Mouse (Mus musculus): ENCODE data around the gene B3galt4. TPM values are rescaled to one million over a fixed set of nuclear protein-coding genes. Genes with fewer than 3 reads are reported as not detected.
A peak's percentile ranks its signal among the peaks of the same experiment; 100 is the strongest.
"Not testable (repeated sequence)": the region's sequence is repeated elsewhere in the genome, so short reads cannot be mapped to it uniquely, and the experiment has no call there.

The B3galt4 gene
- total and polyA plus RNA-seq, 2 experiments from 2014 or later: 0.53 to 6.1 TPM

DNA sequence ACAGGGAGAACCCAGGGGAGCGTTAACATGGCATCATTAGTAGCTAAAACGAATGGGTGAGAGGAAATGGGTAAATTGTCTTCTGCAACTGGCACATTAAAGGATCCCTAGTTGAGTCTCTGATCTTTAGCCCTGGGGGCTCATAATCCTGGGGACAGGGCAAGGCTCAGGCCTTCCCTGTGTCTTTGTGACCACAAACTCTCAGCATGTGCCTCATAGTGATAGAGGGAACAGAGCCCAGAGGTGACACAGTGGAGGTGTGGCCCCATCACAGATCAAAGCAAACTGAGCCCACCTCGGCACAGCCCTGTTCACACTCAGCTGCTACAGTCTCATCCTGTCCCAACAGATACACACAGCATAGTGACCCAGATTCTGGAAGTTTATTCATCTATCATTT lies 44.4 kb upstream of the B3galt4 start:
- Histone ChIP-seq H3K27ac (ENCODE audit: low read depth) (no peak overlapping the region), H3K36me3 (replicated peaks; ENCODE audit: control insufficient read depth, insufficient read depth, low read length) (no peaks in the 10 kb centered on the region), H3K4me3 (ENCODE audit: low read depth, low read length) (no peak overlapping the region), H3K4me1 (ENCODE audit: control insufficient read depth, insufficient read depth) (peaks cover 4% of the 10 kb centered on the region; the same call in 1 of the 2 replicates), H3K27me3 (ENCODE audit: control insufficient read depth, insufficient read depth, low read length) (no peaks in the 10 kb centered on the region), H3K9me3 (replicated peaks; ENCODE audit: control insufficient read depth, low read length) (no peaks in the 10 kb centered on the region), H3K9ac (replicated peaks; ENCODE audit: low read depth, low read length) (no peak overlapping the region), H3K4me2 (ENCODE audit: low read depth, low read length) (no peak overlapping the region)
- no peak for DNase-seq (ENCODE audit: low spot score)
- 38% methylated on average over 3 of the region's 3 CpGs for WGBS
- no peak for ATAC-seq (ENCODE audit: insufficient read depth, low read depth)
- no peak for TF ChIP-seq EP300 (IDR thresholded peaks at IDR 0.05; ENCODE audit: low read depth)
- no peak for TF ChIP-seq CTCF (IDR thresholded peaks at IDR 0.05; ENCODE audit: low read depth)

DNA sequence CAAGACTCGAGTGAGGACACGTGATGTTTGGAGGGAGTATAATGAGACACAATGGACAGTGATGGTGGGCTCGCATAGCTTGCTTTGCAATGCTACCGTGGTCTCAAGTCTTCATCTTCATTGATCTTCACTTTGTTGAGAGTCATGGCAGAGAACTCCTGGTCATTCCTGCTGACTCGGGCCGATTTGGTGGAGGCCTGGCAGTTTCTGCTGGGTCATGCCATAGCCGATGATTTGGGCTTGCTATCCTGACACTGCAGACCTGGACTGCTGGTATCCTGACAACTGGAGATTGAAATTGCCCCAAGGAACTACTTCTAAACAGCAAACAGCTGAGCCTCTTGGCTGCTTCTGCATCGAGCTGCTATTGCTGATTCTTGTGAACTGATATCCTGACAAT lies 43.7 kb upstream of the B3galt4 start:
- Histone ChIP-seq H3K4me3 (ENCODE audit: low read depth, low read length) (no peak overlapping the region), H3K27ac (ENCODE audit: low read depth) (no peak overlapping the region), H3K4me1 (ENCODE audit: control insufficient read depth, insufficient read depth) (peaks cover 4% of the 10 kb centered on the region; the same call in 1 of the 2 replicates), H3K4me2 (ENCODE audit: low read depth, low read length) (no peak overlapping the region), H3K9me3 (replicated peaks; ENCODE audit: control insufficient read depth, low read length) (no peaks in the 10 kb centered on the region), H3K36me3 (replicated peaks; ENCODE audit: control insufficient read depth, insufficient read depth, low read length) (no peaks in the 10 kb centered on the region), H3K27me3 (ENCODE audit: control insufficient read depth, insufficient read depth, low read length) (no peaks in the 10 kb centered on the region), H3K9ac (replicated peaks; ENCODE audit: low read depth, low read length) (no peak overlapping the region)
- WGBS: 84% methylated on average over 8 of the region's 8 CpGs
- ATAC-seq (ENCODE audit: insufficient read depth, low read depth) (no peak), DNase-seq (ENCODE audit: low spot score) (no peak)
- TF ChIP-seq CTCF (IDR thresholded peaks at IDR 0.05; ENCODE audit: low read depth): no peak
- TF ChIP-seq EP300 (IDR thresholded peaks at IDR 0.05; ENCODE audit: low read depth): no peak

DNA sequence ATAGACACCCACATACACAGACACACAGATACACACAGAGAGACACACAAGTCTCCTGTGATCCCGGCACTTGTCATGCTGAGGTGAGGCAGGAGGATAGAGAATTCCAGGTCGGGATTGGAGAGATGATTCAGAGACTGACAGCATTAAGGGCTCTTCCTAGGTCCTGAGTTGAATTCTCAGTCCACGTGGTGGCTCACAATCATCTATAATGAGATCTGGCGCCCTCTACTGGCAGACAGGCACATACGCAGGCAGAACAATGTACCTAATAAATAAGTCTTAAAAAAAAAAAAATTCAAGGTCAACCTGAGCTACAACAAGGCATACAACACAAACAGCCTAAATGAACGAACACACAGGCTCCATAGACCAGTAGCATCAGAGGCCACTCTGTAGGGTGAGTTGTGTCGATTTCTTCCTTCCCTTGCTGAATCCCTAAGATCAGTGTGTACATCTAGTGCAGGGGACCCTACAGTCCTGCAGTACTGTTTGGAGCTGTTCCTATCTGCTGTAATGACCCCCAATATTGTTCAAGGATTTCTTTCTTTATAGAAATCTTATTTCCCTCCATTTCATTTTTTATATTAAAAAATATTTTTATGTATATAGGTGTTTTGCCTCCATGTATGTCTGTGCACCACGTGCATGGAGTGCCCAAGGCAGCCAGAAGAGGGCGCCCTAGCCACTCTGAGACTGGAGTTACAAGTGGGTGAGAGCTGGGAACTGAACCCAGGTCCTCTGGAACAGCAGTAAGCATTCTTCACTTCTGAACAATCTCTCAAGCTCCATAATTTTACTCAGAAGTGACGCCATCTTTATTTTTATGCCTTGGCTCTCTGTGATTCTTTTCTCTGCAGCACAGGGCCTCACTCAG lies 40.7 kb upstream of the B3galt4 start:
- Histone ChIP-seq H3K27me3 (ENCODE audit: control insufficient read depth, insufficient read depth, low read length) (no peaks in the 10 kb centered on the region), H3K4me3 (ENCODE audit: low read depth, low read length) (no peak overlapping the region), H3K4me1 (ENCODE audit: control insufficient read depth, insufficient read depth) (no peaks in the 10 kb centered on the region), H3K9ac (replicated peaks; ENCODE audit: low read depth, low read length) (no peak overlapping the region), H3K9me3 (replicated peaks; ENCODE audit: control insufficient read depth, low read length) (no peaks in the 10 kb centered on the region), H3K36me3 (replicated peaks; ENCODE audit: control insufficient read depth, insufficient read depth, low read length) (no peaks in the 10 kb centered on the region), H3K4me2 (ENCODE audit: low read depth, low read length) (no peak overlapping the region), H3K27ac (ENCODE audit: low read depth) (no peak overlapping the region)
- DNase-seq (ENCODE audit: low spot score) (peak; percentile 66), ATAC-seq (ENCODE audit: insufficient read depth, low read depth) (peak; percentile 27; the same call in 1 of the 2 replicates)
- TF ChIP-seq CTCF (IDR thresholded peaks at IDR 0.05; ENCODE audit: low read depth) (peak; percentile 69), EP300 (IDR thresholded peaks at IDR 0.05; ENCODE audit: low read depth) (no peak)
- 26% methylated on average over 10 of the region's 10 CpGs for WGBS

GRCm38 (mm10) chr17:33982136-33982535 lies 30.8 kb upstream of the B3galt4 start:
- not testable (repeated sequence) for H3K4me3 ChIP-seq (ENCODE audit: low read depth, low read length); H3K27ac ChIP-seq (ENCODE audit: low read depth); ATAC-seq (ENCODE audit: insufficient read depth, low read depth); DNase-seq (ENCODE audit: low spot score); H3K4me2 ChIP-seq (ENCODE audit: low read depth, low read length); H3K36me3 ChIP-seq (replicated peaks; ENCODE audit: control insufficient read depth, insufficient read depth, low read length); H3K9me3 ChIP-seq (replicated peaks; ENCODE audit: control insufficient read depth, low read length); H3K9ac ChIP-seq (replicated peaks; ENCODE audit: low read depth, low read length)
- 8% methylated on average over 8 of the region's 8 CpGs for WGBS
- peaks cover 17% of the 10 kb centered on the region for H3K4me1 ChIP-seq (ENCODE audit: control insufficient read depth, insufficient read depth)
- peak; percentile 86 for TF ChIP-seq CTCF (IDR thresholded peaks at IDR 0.05; ENCODE audit: low read depth)
- peaks cover 37% of the 10 kb centered on the region for H3K27me3 ChIP-seq (ENCODE audit: control insufficient read depth, insufficient read depth, low read length)

GRCm38 (mm10) chr17:33981192-33981909 lies 30.1 kb upstream of the B3galt4 start:
- H3K9ac ChIP-seq (replicated peaks; ENCODE audit: low read depth, low read length); H3K9me3 ChIP-seq (replicated peaks; ENCODE audit: control insufficient read depth, low read length); H3K36me3 ChIP-seq (replicated peaks; ENCODE audit: control insufficient read depth, insufficient read depth, low read length): not testable (repeated sequence)
- Histone ChIP-seq H3K4me2 (ENCODE audit: low read depth, low read length) (peak overlapping the region; percentile 58), H3K27ac (ENCODE audit: low read depth) (peak overlapping the region; percentile 82), H3K27me3 (ENCODE audit: control insufficient read depth, insufficient read depth, low read length) (peaks cover 39% of the 10 kb centered on the region), H3K4me1 (ENCODE audit: control insufficient read depth, insufficient read depth) (peaks cover 17% of the 10 kb centered on the region), H3K4me3 (ENCODE audit: low read depth, low read length) (peak overlapping the region; percentile 49)
- under 1% methylated on average over 27 of the region's 27 CpGs for WGBS
- ATAC-seq (ENCODE audit: insufficient read depth, low read depth): peak; percentile 91
- TF ChIP-seq EP300 (IDR thresholded peaks at IDR 0.05; ENCODE audit: low read depth): peak; percentile 87
- peak; percentile 50 for TF ChIP-seq CTCF (IDR thresholded peaks at IDR 0.05; ENCODE audit: low read depth)
- peak; percentile 96 for DNase-seq (ENCODE audit: low spot score)

All from heart, postnatal 0 days (tissue).